Mouse (Mus musculus) layer of hippocampus, adult 2 months (tissue): Measurements from ENCODE around the gene Ddx20. TPM values are rescaled to one million over a fixed set of nuclear protein-coding genes. Genes with fewer than 3 reads are reported as not detected.

Experiments used
- DNase-seq, 2 experiments: peaks; one replicate each; pipeline ENCODE4 v3.0.0; 2022; ENCODE audit warnings: low spot score in 2 of 2
- H3K27ac ChIP-seq: fragments of 200-600 bp; 2 replicates; pipeline ENCODE4 v1.8.1; 2022
- H3K4me3 ChIP-seq: fragments of 200-600 bp; 2 replicates; pipeline ENCODE4 v1.8.1; 2022; ENCODE audit warnings: mild to moderate bottlenecking
- CTCF ChIP-seq: fragments of 200-600 bp; conservative IDR thresholded peaks from 2 replicates; pipeline ENCODE4 v1.8.1; 2022; ENCODE audit warnings: antibody characterized with exemption, mild to moderate bottlenecking, moderate library complexity
- total RNA-seq, 2 experiments: library from RNA; stranded (reverse); gene quantifications; 2 replicates each; pipeline ENCODE4 v1.2.3; 2021

Ddx20 gene
- total RNA-seq, 2 experiments from 2014 or later = 12.5 to 12.9 TPM

- no peak for TF ChIP-seq CTCF
- DNase-seq = no peak
- Histone ChIP-seq H3K27ac (peak overlapping the region; percentile 61; the same call in 1 of the 2 replicates), H3K4me3 (no peak overlapping the region)
These were observed 29.1 kb upstream of the Ddx20 start for GRCm38 (mm10) chr3:105716353-105717000.

GRCm38 (mm10) chr3:105714820-105715167 is 27.4 kb upstream of the Ddx20 start:
- no peak for DNase-seq
- H3K4me3 ChIP-seq = no peak overlapping the region
- no peak overlapping the region for H3K27ac ChIP-seq
- TF ChIP-seq CTCF = no peak

GRCm38 (mm10) chr3:105714091-105714819 is 26.9 kb upstream of the Ddx20 start:
- peak overlapping the region; percentile 74 for H3K27ac ChIP-seq
- no peak for TF ChIP-seq CTCF
- no peak for DNase-seq
- H3K4me3 ChIP-seq = no peak overlapping the region

GRCm38 (mm10) chr3:105712827-105713226 is 25.5 kb upstream of the Ddx20 start:
- DNase-seq = no peak
- no peak for TF ChIP-seq CTCF
- Histone ChIP-seq H3K4me3 (no peak overlapping the region), H3K27ac (peak overlapping the region; percentile 52; the same call in 1 of the 2 replicates)

- DNase-seq = no peak
- peak overlapping the region; percentile 52; the same call in 1 of the 2 replicates for H3K27ac ChIP-seq
- H3K4me3 ChIP-seq = no peak overlapping the region
- TF ChIP-seq CTCF = no peak
These were observed 24.4 kb upstream of the Ddx20 start for GRCm38 (mm10) chr3:105711741-105712140.

- DNase-seq = peak in 1 of 2 experiments; percentile 36
- TF ChIP-seq CTCF = no peak
- Histone ChIP-seq H3K4me3 (peak overlapping the region; percentile 17; the same call in 1 of the 2 replicates), H3K27ac (peak overlapping the region; percentile 33; the same call in 1 of the 2 replicates)
These were observed 22.9 kb upstream of the Ddx20 start for GRCm38 (mm10) chr3:105710246-105710645.

- Histone ChIP-seq H3K27ac (peak overlapping the region; percentile 95), H3K4me3 (peak overlapping the region; percentile 80)
- no peak for TF ChIP-seq CTCF
- no peak for DNase-seq
These were observed 20.2 kb upstream of the Ddx20 start for GRCm38 (mm10) chr3:105707590-105707989.

- Histone ChIP-seq H3K4me3 (peak overlapping the region; percentile 80), H3K27ac (peak overlapping the region; percentile 95)
- peak; percentile 40 to 69 for DNase-seq
- TF ChIP-seq CTCF = no peak
These were observed 19.1 kb upstream of the Ddx20 start for GRCm38 (mm10) chr3:105706366-105707020.

GRCm38 (mm10) chr3:105705561-105705960 is 18.2 kb upstream of the Ddx20 start:
- no peak for TF ChIP-seq CTCF
- H3K27ac ChIP-seq = peak overlapping the region; percentile 95
- DNase-seq = no peak
- H3K4me3 ChIP-seq = peak overlapping the region; percentile 80

GRCm38 (mm10) chr3:105705061-105705549 is 17.7 kb upstream of the Ddx20 start:
- no peak for TF ChIP-seq CTCF

GRCm38 (mm10) chr3:105704031-105705008 is 16.9 kb upstream of the Ddx20 start, which contains the start of gene Inka2:
Inka2 (plus strand) TSS chr3:105704599.
- DNase-seq = peak; percentile 83 to 89
- peak within 1 kb of the TSS; percentile 80 for H3K4me3 ChIP-seq
- H3K27ac ChIP-seq = peak within 1 kb of the TSS; percentile 95
- TF ChIP-seq CTCF = no peak

More at GRCm38 (mm10) chr3:105705061-105705549, 17.7 kb upstream of the Ddx20 start:
- H3K4me3 ChIP-seq = peak overlapping the region; percentile 80
- H3K27ac ChIP-seq = peak overlapping the region; percentile 95
- DNase-seq = peak; percentile 89 to 93

GRCm38 (mm10) chr3:105703571-105703970 is 16.2 kb upstream of the Ddx20 start:
- TF ChIP-seq CTCF = no peak
- Histone ChIP-seq H3K4me3 (no peak overlapping the region), H3K27ac (no peak overlapping the region)
- no peak for DNase-seq
